Mouse (Mus musculus) NIH3T3 (cell line): ENCODE measurements around the gene Znrd1.
"Not testable (repeated sequence)": the region's sequence is repeated elsewhere in the genome, so short reads cannot be mapped to it uniquely, and the experiment has no call there.

Experiments
- DNase-seq: peaks from one replicate; pipeline ENCODE4 v3.0.0-alpha.2; 2012; ENCODE audit warnings: low read depth

Gene Znrd1

DNA sequence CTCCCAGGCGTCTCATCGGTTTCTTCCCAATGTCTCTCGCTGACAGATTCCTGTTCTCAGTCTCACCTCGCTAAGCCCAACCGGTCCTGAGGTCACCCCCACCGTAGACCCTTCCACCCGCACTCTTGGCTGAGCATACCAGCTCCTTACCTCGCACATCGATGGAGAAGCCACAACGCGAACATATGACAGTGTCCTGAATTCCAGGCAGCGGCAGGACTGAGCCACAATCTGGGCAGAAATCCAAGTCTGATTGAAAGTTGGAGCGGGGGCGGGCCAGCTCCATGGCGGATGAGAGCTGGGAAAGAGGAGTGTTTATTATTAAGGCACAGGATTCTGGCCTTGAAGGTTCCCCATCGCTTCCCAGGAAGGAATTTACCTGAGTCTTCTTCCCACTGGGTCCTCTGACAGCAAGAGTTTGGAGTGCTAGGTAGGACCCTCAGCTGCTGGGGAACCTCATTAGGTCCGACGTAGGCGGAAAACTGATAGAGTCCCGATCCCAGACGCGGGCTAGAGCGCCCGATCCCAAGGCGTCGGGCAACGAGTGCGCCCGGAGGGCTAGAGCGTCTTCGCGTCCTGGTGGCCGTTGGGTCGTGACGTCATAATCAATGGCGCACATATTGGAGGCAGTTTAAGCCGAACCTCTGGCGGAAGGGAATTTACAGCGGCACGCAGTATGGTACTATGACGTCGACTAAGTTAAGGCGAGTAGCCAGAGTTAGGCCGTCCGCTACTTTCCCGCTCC lies at the start of gene Znrd1, which contains the start of gene Znrd1as:
Znrd1 (minus strand) TSS at position 561 of the 745 bp plus-strand sequence.
Znrd1as (plus strand) TSS at position 594 of the 745 bp plus-strand sequence.
- DNase-seq: peak; percentile 99

DNA sequence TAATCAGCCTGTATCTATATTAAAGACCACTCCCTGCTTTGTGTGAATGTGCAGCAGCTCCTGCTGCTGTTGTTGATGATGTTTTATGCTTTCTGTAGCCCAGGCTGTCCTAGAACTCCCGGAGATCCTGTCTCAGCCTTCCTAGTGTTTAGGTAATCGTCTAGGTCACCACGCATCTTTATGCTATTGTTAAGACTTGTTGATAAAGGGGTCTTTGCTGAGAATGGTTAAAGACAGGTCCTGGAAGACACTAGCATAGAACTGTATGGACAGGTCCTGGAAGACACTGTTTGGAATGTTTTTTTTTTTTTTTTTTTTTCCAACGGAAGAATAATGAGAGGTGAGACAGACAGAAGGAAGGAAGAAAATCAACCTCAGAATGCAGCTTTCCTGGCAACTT lies 45.0 kb upstream of the Znrd1 start:
- DNase-seq: no peak

DNA sequence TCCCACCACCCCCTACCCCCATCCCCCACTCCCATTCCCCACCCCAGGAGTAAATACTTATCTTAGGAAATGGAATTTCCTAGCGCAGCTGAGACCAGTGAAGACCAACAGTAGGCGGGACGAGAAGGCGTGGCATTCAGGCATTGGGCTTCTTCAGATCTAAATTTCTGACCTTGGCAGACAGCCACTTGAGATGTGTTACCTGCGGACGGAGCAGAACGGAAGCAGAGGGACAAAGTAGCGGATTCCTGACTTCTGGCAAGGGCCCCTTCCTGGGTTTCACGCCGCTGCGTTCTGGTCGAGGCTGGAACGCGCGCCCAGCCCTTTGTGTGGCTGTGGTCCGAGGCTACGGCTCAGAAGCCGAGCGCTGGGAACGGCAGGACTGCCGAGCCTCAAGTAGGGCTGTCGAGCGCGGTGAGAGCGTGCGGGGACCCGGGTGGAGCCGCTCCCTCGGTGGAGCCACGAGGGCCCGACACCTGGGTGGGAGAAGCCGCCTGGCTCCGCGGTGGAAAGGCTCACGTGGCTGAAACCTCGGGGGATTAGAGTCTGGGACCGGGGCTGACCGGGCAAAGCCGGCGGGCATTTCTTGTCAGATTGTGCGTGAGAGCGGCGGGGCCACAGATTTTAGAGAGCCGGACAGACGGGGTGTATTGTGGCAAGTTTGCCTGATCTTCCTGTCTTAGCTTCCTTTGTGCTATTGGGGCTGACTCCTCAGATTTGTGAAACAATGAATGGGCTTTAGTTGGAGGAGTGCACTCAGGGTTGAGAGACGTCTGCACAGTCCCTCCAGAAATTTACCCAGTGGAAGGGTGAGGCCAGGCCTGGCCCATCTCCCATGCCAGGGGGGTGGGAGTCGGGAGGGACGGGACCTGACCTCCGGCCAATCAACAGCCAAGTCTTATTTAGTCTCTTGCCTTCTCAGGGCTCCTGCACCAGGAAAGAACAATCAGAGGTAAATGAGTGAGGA lies 44.3 kb upstream of the Znrd1 start:
- peak; percentile 89 for DNase-seq

DNA sequence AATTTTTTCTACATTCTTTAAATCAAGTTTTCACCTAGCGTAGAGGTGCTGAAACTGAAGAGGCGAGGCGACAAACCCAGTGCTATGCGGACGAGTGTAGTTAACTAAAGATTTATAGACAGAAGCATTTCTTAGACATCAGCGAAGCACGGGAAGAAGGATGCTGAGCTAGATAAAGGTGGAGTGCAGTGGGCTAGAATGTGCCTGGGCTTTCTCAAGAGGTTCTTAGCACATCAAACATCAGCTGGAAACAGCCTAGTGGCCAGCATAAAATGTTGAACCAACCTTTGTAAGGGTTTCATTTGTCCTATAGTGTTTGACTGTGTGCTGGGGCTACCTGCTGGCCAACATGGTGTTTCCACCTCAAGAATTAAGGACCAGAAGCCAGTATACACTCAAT lies 42.5 kb upstream of the Znrd1 start, which contains the start of gene Zfp57:
Zfp57 (plus strand) TSS at position 301 of the 400 bp plus-strand sequence.
- no peak for DNase-seq

DNA sequence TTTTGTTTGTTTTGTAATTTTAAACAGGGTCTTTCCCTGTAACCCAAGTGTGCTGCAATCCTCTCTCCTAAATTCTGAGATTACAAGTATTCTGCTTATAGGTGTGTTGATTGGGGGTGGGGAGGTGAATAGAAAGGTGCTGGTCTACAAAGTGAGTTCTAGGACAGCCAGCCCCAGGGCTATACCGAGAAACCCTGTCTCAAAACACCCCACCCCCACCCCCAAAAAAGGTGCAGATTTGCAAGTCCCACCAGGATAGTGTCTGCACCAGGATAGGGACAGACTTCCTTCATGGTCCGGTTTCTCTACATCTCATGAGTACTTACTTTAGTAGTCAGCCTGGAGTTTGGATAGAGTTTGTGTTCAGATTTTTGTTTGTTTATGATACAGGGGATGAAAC lies 40.1 kb upstream of the Znrd1 start:
- DNase-seq: no peak

DNA sequence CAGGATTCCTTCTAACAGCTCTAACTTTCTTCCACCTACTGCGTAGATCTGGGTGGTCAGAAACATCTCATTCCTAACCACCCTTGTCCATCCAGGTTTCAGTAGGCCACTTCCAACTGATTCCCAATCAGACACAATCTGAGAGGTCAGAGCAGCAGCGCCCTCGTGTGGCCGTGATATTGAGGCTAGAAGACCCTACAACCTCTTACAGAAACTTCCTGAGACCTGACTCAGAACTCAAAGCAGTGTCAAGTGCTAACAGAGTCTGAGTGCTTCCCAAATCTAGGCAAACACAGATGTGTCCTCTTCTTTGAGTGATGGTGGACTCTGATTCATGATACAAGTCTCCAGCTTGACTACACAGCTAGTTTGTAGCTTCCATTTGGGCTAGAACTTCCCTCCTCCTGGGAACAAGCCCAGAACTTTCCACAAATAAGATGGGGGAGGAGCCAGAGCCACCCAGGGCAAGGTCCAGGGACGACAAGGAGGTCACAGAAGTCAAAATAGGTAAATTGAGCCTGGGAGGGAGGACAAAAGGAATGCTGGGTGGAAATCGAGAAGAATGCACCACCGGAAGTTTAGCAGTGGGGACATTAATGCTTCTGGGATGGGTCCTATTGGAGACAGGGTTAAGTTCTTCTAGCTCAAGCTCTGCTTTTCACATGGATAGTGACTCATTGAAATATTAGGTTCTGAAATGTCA lies 38.8 kb upstream of the Znrd1 start:
- DNase-seq: peak; percentile 94

DNA sequence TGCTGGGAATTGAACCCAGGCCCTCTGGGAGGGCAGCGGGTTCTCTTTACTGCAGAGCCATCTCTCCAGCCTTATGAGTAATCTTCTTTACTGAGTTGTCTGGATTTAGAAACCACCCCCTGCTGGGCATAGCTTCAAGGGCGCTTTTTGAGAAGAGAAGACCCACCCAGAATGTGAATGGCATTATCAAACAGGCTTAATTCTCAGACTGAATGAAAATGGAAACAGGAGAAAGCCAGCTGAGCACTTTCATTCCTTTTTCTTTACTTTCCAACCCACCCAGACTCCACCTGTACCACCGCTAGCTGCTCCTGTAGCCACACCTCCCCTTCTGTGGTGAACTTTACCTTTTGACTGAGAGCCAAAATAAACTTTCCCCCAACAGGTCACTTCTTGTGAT lies 37.1 kb upstream of the Znrd1 start:
- no peak for DNase-seq

DNA sequence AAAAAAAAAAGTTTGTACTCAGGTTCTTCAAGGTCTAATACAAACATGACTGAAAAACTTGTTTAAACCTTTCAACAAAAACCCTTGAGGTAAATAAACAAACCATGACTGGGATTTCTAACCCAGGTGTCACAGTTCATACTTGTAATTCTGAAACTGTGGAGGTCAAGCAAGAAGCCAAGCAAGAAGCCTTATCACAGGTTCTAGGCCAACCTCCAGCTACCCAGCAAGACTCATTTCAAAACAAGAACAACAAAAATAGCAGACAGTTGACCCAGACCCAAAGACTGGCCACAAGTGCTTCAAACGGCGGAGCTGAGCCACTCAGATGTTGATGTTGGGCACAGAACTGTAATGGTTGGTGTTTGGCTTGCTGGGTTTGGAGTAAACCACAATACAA lies 36.2 kb upstream of the Znrd1 start:
- no peak for DNase-seq

DNA sequence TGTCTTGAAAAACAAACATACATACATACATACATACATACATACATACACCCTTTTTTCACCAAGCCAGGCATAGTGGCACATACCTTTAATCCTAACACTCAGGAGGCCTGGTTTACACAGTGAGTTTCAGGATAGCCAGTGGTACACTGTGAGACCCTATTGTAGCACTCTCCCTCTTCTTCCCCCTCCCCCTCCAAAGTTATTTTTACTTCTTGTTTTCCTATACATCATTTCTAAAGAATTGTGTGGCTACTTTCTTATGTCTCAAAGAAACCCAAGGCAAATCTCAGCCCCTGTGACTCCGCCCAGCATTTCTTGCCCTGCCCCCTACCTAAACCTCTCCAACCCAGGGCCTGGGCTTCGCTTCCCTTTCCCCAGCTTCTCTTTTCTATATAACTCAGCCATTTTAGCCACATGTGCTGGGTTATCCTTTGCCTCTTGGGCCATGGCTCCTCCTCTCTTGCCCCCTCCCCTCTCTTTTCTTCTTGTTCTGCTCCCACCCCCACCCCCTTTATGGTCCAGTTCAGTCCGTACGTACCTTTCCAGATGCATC lies 35.5 kb upstream of the Znrd1 start:
- DNase-seq: no peak

DNA sequence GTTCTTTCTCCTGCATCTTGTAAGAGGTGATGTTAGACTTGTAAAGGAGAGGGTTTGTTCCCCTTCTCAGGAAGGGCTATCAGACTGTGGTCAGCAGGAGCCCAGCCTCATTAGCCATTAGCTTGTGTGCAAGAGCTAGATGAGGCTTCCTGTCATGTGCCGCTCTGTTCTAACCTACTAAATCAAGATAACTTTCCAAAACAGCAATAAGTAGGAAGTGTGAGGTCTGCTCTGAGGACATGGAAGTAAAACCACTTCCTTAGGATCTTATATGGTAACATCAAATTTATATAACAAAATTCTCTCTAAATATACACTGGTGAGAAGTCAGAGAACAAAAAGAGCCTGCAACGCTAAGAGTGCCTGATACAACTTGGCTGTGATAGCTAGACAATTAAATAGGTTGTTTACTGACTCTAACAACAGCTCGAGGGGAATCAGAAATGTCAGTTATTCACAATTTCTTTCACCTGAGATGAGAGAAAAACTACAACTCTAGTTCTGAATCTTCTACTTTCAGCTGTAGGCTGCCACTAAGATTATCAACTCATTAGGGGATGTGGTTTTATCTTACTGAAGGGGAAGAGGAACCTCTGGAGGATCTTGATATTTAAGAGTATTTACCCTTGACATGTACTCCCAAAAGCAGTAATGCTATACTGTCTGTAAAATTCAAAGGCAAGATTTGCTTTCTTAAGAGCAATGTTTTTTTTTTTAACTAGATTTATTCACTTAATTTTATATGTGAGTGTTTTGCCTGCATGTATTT lies 34.2 kb upstream of the Znrd1 start:
- no peak for DNase-seq

DNA sequence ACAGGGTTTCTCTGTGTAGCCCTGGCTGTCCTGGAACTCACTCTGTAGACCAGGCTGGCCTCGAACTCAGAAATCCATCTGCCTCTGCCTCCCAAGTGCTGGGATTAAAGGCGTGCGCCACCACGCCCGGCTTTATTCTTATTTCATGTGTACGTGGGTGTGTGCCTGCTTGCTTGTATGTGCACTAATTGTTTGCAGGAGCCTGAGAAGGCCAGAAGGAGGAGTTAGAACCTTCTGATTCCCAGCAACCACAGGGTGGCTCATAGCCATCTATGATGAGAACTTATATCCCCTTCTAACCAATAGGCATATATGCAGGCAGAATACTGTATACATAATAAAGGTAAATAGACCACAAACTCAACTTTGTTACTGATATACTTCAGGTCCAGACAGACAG lies 32.3 kb upstream of the Znrd1 start:
- not testable (repeated sequence) for DNase-seq

DNA sequence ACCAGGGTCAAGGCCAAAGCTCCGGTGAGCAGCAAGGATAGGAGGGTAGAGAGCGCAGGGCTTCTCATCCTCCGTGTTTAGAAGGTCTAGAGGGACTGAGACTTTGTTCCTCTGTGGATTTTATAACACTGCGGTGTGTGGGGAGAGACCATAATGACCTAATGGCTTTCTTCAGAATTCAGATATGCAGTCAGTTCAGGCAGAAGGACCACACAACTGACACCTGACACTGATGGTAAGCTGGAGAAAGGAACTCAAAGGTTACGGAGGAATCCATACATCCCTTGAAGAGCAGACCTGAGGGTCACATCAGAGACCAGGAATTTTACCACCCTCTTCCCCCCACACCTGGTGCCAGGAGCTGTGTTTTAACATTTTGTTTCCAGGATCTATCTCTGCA lies 31.1 kb upstream of the Znrd1 start, which contains the start of gene H2-M5:
H2-M5 (minus strand) TSS at position 101 of the 400 bp plus-strand sequence.
- DNase-seq: no peak

DNA sequence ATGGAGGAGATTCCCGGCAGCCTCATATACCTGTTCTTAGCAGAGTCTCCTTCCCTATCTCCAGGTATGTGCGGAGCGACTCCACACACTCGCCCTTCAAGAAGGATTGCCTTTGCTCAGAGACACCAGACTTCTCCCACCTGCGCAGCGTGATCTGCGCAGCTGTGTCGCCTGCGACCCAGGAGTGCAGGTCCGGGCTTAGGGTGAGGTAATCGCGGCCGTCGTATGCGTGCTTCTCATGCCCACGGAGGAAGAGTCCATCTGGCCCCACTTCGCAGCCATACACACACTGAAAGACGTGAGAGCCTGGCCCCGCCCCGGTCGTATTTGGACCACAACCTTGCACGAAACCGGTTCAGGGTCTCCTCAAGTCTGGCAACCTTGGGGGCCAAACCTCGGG lies 30.1 kb upstream of the Znrd1 start:
- DNase-seq: no peak

DNA sequence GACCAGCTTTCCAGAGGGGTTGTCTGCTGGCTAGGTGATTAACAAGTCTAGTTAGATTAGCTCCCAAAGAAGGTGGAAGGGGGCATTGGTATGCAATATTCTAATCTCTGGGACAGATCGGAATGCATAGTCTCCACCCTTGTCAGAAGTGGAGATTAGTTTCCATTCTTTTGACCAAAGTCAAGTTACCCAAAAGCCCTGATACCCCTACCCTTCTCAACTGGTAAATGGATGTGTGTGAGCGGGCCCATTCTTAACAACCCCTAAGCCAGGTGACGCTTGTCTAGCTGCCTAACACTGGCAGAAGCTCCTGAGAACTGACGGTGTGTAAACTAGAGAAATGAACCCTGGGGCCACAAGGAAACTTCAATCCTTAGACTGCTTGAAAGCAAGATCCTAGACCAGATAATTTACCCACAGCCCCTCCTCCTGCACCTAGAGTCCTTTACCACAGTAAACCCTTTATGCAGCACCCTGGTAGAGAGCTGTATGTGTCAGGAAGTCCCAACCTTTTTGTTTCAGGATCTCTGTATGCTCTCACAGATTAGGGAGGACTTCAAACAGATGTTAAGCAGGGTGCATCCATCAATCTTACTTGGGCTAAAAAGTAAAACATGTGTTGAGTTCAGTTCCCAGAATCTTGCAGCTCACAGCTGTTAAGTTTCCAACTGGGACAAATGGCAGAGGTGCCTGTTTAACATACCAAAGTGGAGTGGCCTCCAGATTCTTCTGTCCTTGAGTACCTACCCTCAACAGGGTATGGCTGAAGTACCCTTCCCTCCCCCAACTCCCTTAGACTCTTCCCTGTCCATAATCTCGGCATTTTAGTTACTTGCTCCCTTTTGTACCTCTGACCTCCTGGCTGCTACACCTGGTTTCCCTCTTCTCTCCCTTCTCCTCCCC lies 24.1 kb upstream of the Znrd1 start:
- no peak for DNase-seq

DNA sequence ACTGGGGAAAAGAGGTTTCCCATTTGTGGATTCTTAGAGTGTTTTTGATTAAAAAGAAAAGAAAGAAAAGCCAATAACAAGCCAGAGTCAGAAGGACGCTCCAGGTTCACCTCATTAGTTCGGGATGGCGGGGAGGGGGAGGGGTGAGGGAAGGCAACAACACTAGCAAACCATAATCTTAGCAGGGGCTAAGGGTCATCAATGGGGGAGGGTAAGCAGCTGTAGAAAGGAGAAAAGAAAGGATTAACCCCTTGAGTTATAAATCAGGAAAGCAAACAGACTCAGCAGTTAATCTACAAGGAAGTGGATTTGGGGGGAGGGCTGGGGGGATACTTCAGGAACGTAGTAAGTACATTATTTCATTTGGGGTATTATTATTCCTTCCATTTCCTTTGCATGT lies 23.5 kb upstream of the Znrd1 start:
- no peak for DNase-seq

DNA sequence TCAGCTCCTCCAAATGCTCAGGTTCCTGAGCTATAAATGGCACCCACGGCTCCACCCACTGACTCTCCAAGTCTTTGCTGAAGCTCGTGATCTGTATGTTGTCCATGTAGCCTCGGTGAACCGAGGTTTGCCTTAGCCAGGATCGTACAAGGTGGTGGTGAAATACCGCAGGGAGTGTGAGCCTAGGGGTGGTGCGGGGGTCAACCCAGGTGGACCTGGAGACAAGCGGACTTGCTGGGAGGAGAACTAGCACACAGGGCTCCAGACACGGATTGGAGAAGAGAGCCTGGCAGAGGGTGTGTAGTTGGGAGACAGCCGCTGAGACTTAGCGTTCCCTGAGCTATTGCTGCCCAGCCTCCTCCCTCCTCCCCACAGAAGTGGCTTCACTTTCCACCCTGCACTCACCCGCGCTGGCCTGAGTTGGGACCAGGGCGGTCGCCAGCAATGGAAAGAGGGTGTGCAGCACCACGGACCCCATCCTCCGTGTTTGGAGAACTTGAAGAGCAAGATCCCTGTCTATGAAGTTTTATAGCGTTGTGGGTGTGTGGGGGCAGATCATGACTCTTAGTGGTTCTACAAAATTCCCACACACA lies 23.0 kb upstream of the Znrd1 start, which contains the start of gene 2410137M14Rik:
2410137M14Rik (minus strand) TSS at position 17 of the 593 bp plus-strand sequence.
- DNase-seq: no peak

DNA sequence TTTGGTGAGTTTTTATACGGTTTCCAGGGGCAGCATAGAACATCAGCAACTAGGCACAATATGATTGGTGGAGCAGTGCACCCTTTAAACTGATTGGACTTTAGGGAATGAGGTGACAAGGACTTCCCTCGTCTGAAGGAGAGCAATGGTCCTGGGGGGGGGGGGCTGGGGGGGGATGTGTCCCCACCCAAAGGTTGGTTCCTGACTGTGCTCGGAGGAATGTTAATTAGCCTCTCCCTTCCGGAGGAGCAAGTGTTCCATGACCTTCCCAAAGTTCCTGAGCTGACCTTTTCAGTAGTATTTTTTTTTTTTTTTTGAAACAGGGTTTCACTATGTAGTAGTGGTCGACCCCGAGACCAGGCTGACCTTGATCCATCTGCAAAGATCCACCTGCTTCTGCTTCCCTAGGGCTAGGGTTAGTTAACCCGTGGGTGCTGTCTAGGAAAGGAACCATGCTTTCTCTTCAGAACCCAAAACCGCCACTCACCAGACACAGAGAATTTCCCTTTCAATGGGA lies 15.0 kb upstream of the Znrd1 start:
- DNase-seq: no peak

DNA sequence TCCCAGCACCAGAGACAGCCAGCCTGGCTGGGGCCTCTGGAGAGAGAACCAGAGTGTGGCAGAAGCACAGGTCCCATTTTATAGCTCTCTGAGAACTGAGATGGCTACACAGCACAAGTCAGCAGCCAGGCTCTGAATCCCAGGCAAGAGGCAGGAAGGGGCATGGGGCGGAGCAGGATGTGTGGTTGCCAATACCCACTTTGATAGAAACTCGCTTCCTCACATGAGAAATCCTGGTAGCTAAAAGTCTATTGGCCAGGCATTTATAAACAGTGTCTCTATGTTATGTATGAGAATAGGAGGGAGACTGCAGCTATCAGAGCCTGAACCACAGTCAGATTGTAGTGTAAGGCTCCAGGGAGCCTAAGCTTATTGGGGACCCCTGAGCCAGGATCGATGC lies 14.4 kb upstream of the Znrd1 start:
- no peak for DNase-seq

DNA sequence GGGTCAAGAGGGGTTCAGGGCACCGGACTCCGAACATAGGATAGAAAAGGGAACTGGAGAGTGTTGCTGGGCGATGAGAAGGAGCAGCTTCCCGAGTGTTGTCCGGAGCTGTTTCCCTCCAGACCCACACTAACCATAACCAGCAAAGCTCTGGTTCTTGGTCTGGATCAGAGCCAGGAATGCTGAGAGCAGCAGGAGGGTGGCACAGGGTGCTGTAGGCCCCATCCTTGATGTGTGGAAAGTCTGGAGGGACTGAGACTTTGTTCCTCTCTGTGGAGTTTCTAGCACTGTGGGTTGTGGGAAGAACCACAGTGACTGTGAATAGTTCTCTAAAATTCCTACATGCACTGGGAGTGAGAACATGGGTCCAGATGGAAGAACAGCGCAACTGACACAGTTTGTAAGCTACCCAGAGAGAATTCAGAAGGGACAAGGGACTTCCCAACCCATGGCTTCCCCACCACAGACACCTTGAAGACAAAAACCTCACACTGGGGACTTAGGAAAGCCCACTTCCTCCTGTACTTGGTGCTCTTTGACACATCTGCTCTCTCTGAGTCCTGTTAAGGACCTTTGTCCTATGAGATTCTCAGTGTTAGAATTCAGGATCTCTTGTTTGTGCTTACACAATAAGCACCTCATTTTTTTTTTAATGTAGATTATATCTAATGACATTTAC lies 13.0 kb upstream of the Znrd1 start:
- DNase-seq: no peak
